Mouse (Mus musculus): Measurements from ENCODE around the gene Elf3.
A peak's percentile ranks its signal among the peaks of the same experiment; 100 is the strongest.
"Not testable (repeated sequence)": the region's sequence is repeated elsewhere in the genome, so short reads cannot be mapped to it uniquely, and the experiment has no call there.

Elf3 gene

DNA sequence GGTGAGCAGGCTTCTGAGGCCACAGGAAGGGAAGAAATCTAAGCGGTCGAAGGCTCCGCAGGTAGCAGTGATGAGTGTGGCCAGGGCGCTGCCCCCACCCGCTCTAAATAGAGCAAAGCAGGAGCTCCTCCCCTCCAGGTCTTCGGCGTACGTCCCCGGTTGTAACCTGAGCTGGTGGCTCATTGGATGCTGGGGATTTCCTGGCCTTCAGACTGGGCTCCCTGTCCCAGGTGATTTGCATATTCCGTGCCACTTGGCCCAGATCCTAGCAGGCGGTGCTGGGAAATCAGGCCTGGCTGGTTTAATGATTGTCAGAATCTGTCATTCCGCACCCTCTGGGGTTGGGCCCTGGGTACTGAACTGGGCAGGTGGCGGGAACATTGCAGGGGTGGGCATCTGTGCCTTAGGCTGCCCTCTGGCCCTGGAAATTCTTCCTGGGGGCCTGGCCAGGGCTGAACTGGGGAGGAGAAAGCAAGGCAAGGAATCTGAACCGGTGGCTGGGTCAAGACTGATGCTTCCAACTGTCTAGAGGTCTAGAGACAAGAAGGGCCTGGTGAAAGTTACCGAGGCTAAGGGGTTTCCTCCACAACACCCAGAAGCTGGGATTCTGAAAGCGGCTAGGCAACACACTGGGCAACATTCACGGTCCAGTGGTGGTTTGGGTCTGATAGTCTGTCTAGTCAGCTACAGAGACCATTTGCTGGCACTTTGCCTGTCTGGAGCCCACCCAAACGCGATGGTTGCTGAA lies at the start of gene Elf3:
Elf3 (minus strand) TSS at position 189 of the 748 bp plus-strand sequence.
- no peak for DNase-seq

DNA sequence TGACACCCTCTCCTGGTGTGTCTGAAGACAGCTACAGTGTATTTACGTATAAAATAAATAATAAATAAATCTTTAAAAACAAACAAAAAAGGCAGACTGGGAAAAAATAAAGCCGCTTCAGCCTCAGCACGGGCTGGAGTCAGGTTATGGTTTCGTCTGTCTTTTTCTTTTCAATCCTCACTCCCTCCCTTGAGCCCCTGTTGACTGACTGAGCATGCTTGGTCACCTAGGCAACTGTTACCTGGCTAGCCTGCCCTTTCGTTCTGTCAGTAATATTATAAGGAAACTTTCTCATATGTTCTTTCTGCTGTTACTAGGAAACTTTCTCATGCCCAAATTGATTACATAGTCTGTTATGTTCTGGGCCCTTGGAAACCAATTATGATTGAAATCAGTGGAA lies 32.5 kb upstream of the Elf3 start:
- no peak for DNase-seq

DNA sequence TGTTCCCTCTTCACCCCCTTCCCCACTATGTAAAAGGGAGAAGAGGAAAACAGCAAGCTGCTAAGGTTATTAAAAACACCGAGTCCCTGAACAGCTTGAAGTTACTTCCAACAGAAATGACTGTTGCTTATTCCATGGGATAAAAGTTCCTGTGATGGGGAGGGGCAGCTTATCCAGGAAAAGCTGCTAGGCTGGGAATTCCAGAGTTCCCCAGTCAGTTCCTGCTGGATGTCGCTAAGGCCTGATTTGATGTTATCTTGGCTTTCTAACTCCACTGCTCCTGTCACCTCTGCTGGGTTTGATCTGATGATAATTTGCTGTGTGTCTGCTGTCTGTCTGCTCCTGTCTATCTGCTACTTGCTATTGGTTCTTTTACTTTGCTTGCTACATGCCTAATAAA lies 27.9 kb upstream of the Elf3 start:
- DNase-seq, result no peak

DNA sequence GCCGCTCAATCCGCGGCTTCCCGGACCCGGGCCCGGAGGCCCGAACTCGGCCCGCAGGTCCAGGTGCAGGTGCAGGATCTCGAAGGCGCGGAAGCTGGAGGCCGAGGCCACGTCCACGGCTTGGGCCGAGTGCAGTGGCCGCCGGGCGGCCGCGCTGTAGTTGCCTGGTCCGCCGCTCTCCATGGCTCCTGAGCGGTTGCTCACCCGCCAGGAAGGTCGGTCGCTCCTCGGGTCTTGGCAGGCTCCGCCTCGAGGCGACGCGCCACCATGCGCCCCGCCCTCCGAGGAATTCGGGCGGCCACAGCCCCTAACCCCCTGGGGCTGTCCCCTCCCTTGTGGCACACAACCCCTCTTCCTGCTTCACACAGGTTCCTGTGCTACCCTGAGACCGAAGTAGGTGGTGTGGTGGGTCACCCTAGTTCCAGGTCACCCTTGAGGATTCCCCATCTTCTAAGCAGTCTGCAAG lies 25.5 kb upstream of the Elf3 start, which contains the start of gene Rnpep:
Rnpep (minus strand) TSS at position 259 of the 466 bp plus-strand sequence.
- DNase-seq, result peak; percentile 70 to 82

DNA sequence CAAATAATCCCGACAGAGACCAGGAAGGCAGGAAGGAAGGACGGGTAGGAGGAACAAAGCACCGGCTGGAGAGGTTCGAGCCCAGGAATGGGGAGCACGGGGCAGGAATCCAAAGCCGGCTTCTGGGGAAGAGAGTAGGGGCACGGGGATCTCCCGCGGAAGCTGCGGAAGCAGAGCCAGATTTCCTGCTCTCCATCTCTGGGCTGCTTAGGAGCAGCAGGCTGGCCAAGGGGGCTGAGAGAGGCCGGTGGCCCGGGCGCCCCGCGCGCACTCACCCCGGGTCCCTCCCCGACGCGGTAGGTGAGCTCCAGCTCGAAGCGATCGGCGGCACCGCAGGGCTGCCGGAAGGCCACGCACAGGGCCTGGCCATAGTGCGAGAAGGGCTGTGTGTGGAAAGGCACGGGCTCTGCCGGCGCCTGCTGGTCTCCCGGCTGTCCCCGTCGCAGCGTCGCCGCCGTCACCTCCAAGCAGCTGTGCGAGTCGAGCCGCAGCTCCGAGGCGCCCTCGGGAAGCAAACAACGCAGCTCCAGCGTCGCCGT lies 25.0 kb upstream of the Elf3 start:
- DNase-seq, result no peak

DNA sequence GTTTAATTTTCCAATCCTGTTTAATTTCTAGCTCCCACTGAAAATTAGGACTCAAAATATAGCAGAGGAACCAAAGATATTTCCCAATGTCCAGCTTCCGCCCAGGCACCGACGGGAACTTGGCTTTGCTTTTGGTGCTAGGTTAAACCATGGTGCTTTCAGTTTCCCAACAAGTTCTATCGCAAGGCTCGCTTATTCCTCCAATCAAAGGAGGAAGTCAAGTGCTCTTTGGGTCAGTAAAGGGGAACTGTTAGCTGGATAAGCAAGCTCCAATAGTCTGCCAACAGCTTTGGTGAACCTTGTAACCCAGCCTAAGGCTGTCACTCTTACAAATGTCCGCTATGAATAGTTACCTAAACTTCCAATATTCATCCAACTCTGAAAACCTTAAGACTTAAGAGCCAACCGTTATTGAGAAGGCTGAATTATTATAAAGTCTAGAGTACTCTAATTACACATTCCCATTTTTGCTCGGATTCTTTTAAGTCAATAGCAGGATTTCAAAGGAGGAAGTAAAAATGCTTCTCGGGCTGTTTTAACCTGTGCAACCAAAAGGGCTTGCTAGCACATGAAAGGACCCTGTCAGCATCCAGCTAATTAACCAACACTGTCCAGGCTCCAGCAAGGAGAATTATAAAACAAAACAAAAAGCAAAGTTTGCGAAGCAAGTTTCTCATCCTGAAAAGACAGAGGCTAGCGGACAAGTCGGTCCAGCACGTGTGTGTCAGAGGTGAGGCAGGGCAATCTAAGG lies 24.3 kb upstream of the Elf3 start:
- DNase-seq, result no peak

DNA sequence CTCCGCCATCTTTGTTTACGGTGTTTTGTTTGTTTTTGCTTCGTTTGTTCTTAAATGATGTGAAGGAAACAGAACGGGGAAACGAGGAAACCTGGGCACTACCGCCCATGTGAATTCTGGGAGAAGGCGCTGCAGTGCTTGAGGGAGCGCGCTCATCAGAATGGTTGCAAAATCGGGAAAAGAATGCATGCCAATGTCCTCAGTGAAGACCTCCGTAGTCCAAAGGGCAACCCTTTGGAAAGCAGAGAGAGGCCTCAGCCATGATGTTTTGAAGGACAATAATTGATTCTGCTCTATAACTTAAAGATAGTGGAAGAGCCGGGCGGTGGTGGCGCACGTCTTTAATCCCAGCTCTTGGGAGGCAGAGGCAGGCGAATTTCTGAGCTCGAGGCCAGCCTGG lies 23.5 kb upstream of the Elf3 start:
- no peak for DNase-seq

DNA sequence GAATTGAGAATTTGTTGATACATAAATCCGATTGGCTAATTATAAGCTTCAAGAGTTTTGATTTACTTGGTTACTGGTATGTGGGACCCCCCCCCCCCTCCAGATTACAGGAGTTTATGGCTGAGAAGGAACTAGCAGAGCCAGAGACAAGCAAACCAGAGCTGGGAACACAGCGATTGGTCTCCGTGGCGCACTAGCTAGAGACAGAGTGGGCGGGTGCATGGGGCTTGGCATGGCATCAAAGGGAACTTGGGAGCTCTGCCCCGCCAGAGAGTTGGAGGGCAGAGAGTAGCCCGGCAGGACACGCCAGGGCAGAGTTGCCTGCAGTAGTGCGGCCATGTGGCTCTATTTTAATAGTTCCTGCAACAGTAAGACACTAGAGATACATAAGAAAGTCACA lies 22.3 kb upstream of the Elf3 start:
- no peak for DNase-seq

DNA sequence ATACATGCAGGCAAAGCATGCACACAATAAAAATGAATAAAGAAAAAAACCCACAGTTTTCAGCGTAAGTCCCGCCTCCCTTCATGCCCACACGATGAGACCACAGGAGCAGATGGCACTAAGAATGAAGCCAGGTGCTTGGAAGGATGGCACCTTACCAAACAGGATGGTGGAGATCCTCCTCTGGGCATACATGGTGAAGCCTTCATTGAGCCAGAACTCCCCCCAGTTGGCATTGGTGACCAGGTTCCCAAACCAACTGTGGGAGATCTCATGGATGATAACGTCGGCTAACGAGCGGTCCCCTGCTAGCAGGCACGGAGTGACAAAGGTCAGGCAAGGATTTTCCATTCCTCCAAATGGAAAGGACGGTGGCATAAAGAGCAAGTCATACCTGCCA lies 13.0 kb upstream of the Elf3 start:
- DNase-seq, result no peak

DNA sequence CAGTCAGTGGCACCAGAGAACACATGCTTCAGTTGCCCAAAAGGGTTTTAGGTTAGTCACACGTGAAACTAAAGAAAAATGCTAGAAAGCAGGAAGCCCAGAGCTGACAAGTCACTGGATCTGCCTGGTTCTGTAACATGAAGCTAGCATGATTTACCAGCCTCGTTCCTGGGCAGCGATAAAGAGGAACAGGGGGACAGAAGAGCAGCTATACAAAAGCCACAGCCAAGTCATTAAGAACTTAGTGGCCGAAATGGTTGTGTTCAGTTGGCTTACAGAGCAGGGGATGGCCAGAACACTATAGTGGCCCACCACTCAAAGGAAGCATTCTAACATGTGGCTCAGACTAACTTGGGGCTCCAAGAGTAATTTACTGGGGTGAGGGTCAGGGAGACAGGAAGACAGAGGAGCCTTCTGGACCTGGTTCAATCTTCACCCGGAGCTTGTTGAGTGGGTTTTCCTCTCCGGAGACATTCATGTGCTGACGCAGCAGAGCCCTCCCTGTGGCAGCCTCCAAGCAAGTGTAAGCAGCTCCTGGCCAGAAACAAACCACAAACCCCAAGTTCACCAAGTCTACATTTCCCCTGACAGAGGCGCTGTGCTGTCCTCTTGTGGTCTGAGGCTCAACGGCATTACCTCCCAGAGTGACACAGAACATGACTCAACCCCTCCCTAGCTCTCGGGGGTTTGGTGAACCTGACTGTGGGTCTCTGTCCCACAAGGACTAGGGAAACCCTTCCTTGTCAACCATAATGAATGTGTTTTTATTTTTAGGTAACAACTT lies 9.5 kb upstream of the Elf3 start:
- peak in 1 of 2 experiments; percentile 20 for DNase-seq

DNA sequence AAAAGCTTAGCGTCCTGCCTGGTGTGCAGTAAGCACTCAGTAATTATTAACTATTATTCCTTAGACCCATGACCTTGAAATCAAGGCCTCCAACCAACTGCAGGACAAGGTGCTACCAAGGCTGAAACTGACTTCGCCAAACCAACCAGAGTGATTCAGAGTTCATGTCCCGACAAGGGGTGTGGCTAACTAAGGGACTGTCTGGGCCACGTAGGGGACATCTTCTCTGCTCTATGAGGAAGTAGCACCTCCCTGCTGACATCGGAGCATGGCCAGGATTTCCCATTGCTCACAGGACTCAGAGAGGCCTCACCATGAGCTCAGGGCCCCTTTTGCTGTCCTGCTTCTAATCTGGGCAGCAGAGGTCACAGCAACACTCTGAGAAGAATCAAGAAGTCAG lies 7.5 kb upstream of the Elf3 start:
- no peak for DNase-seq

DNA sequence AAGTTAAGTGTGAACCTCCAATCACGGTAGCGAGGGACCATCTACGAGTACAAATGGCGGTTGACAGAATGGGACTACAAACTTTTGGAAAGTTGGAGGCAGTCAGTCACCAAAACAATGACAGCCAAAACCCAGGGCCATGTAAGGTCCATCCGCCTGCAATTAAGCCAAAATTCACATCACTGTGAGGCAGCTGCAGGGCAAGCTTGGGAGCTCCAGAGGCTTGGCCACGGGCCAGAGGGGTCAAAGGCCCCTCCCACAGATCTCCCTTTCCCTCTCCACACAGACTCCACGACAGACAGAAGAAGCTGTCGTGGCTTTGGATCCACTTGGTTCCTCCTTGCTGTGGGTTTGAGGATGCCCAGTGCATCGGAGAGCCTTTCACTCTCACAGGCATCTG lies 4.9 kb upstream of the Elf3 start:
- DNase-seq, result no peak

DNA sequence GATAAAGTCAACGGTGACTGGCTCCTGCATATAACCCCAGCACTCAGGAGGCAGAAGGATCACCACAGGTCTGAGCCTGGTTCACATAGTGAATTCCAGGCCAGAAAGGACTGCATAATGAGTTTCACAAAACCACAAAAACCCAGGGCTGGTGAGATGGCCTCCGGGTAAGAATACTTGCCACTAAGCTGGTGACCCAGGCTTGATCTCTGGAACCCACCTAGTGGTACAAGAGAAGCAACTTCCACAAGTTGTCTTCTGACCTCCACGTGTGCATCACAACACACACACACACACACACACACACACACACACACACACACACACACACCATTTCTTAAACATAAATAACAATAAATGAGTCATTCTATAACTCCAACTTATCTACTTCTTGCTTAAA lies 4.0 kb upstream of the Elf3 start:
- no peak for DNase-seq

DNA sequence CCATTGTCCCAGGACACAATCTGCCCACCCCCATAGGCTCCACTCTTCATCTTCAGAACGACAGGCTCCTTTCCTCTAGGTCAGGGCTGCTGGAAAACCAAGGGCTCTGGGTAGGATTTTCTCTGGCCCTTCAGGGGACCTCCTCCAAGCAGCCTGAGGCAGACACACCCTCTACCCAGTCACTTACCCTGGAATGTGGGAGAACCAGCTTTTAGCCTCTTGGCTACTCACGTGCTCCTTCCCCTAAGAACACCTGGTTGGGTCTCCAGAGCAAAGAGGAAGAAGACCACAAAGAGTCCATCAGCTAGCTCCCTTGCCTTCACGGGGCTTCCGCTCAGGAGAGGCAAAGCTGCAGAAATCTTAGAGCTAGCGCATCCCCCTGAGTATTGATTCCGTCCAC lies 2.6 kb upstream of the Elf3 start:
- no peak for DNase-seq

DNA sequence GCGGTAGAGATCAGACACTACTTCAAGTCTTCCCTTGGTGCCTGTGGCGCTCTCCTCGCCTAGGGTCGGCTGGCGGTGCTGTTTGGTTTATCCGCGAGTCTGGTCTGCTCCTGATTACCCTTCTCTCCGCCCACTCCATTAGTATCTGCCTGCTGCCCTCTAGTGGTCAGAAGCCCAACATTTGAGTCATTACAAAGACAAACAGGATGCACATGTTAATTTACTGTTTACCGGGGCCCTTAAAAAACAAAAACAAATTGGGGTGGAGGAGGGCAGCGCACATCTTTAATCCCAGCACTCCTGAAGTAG lies 714 bp upstream of the Elf3 start:
- DNase-seq, result peak; percentile 48 to 66

DNA sequence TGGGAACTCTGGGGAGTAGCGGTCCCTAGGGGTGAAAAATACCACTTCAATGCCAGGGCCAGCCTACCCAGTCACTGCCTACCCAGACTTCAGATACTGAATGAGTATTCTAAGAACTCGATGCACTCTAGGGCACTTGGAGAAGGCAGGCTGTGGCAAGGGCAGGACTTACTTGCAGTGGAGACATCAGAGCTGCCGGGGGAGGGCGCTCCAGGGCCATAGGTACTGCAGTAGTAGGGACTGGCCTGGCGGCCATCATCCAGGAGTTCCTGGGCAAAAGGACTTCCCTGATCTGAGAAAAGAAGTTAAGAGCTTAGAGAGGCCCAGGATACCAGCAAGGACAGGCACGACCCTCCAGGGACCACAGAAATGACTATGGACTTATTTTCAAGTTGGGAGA lies 2.1 kb downstream of the Elf3 start:
- DNase-seq, result no peak

DNA sequence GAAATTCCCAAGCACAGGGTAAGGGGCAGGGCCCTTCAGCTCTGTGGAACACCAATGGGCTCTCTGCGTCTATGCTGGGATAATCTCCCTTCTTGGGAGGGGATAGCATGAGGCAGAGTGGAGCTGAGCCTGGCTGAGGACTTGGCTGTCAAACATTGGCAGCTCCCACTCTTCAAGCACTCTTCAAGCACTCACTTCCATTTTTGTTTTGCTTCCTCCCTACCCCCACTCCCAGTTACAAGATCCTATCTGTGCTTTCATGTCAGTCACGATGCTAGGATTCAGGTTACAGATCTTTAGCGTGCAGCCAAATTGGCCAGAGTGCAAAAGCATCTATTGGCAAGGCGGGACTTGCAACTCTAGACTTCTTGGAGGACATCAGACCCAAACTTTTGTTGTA lies 5.5 kb downstream of the Elf3 start:
- no peak for DNase-seq

DNA sequence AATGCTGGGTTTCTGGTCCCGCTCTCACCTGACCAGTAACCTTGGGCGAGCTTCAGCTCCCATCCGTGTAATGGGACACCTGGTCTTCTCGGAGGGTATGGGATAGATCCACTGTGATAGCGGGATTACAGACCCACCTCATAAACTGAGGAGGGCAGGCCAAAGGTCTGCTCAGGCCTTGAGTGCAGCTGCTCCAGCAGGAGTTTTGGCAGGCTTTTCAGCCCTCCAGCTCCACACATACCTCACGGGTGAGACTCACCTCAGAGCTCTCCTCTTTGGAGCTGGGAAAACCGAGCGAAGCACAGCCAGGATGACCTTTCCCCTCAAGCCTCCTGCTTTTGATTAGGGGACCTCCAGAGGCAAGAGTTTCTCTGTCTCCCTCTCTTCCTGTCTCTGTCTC lies 7.0 kb downstream of the Elf3 start:
- DNase-seq, result no peak

DNA sequence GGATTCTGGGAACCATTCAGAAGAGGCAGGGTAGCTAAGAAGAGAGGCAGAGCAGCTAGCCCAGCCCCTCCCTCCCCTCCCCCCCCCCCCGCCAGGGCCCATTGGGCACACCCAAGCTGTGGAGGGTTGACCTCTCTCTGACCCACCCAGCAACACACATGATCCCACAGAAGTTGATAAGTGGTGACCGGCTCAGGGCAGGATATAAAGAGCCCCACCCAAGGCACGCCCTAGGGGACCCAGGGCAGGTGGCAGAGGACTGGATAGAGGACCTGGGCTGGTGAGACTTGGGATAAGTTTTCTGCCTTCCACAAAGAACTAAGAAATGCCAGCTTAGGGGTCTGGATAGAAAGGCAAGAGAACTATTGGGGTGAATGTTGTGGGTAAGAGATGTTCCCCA lies 7.7 kb downstream of the Elf3 start:
- no peak for DNase-seq

DNA sequence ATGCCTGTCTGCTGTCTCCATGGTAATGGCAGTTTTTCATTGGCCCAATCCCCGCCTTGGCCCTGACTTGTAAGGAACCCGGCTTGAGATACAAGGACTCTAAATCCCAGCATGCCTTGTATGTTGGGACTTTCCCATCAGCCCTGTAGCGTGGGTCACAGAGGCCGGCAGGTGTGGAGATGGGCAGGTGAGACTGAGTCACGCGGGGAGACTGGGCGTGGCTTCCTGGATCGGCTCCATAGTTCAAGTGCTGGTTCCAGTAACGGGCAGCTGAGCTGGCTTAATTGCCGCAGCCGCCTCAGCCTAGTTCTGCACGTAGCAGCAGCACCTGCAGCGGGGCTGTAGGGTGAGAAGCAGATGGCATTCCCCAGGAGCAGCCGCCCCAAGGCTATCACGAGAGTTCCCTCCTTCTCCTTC lies 9.9 kb downstream of the Elf3 start:
- DNase-seq, result no peak

DNA sequence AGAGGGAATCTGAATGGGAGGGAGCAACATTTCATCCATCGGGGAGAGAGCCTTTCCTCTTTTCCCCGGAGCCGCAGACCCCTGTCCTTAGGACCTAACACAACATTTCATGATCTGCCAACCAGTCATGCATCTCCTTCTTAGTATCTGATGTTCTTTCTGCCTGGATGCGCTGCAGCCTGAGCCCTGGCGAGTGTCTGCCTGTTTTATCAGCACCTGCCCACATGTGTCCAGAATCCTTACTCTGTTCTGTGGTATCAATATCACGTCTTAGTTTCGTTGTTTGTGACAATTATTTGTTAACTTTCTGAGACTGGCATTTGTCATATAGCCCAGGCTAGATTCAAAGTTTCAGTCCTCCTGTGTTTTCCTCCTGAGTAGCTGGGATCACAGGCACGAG lies 14.4 kb downstream of the Elf3 start:
- DNase-seq, result no peak

DNA sequence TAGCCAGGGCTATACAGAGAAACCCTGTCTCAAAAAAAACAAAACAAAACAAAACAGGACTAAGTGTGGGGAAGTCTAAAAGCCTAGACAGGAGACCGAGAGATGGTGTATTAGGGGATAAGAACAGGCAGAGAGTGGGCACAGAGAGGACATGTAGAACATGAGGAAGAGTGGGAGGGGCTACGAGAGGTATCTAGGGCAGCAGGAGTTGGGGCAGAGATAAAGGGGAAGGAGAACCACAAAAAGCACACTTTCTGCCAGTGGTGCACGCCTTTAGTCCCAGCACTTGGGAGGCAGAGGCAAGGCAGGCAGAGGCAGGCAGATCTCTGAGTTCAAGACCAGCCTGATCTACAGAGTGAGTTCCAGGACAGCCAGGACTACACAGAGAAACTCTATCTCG lies 18.2 kb downstream of the Elf3 start:
- DNase-seq, result not testable (repeated sequence)

DNA sequence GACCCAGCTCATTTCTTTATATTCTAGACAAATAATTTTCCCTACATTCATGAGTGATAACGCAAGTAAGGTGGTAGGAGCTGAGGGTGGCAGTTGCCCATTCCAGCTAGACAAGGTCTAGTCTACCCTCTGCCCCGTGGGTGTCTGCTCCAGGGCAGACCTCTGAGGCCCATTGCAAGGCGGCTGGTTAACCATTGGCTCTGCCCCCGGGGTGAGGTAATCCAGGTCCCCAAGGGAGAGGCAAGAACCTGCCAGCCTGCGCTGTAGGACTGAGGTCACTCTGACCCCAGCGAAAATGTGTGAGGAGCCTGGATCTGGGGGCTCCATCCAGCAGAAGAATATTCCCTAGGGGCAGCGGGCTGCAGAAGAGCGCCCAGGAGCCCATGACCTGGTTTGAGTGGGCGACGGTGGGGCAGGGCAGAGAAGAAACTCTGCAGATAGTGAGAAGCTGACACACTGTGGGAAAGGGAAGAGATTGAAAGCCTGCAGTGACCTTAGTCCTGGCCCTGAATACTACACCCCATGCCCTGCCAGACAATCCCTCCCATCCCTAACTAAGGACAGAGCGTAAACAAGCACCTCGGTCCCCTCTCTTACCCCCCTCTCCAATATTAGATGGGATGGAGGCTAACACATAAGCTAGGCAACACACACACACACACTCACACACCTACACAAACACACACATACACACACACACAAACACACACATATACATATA lies 21.1 kb downstream of the Elf3 start:
- no peak for DNase-seq

Data from thymus, postnatal 36 days (tissue).